Mouse (Mus musculus) kidney, embryonic 14.5 days (tissue): Measurements from ENCODE around the gene Gal3st4. TPM values are rescaled to one million over a fixed set of nuclear protein-coding genes. Genes with fewer than 3 reads are reported as not detected.

Experiments
- ATAC-seq: fragments of 200-750 bp; cut with Nextera tagmentation; 2 replicates; pipeline ENCODE4 v1.8.0; 2017; ENCODE audit warnings: moderate number of reproducible peaks, mild to moderate bottlenecking, moderate TSS enrichment, moderate library complexity; ENCODE audit not compliant: low FRiP score, low TSS enrichment
- H3K27ac ChIP-seq: fragments of 300-500 bp; sonication (generic); 2 replicates; pipeline ENCODE4 v1.5.1; 2014; ENCODE audit warnings: low read depth, mild to moderate bottlenecking, low read length, moderate library complexity, mixed read lengths
- H3K27me3 ChIP-seq: fragments of 300-500 bp; sonication (generic); 2 replicates; pipeline ENCODE4 v1.6.1; 2014; ENCODE audit warnings: mild to moderate bottlenecking, low read length; ENCODE audit not compliant: control insufficient read depth, insufficient read depth
- H3K36me3 ChIP-seq: fragments of 300-500 bp; sonication (generic); 2 replicates; pipeline ENCODE4 v1.6.1; 2014; ENCODE audit warnings: low read length, mixed read lengths; ENCODE audit not compliant: control insufficient read depth, insufficient read depth
- H3K4me1 ChIP-seq: fragments of 300-500 bp; sonication (generic); 2 replicates; pipeline ENCODE4 v1.6.1; 2014; ENCODE audit warnings: low read length, mixed read lengths; ENCODE audit not compliant: control insufficient read depth, insufficient read depth
- H3K4me2 ChIP-seq: fragments of 300-500 bp; sonication (generic); replicated peaks from 2 replicates; pipeline ENCODE4 v1.6.1; 2014; ENCODE audit warnings: low read depth, mild to moderate bottlenecking, low read length
- H3K4me3 ChIP-seq: fragments of 300-500 bp; sonication (generic); 2 replicates; pipeline ENCODE4 v1.5.1; 2014; ENCODE audit warnings: mild to moderate bottlenecking, low read length
- H3K9ac ChIP-seq: fragments of 300-500 bp; sonication (generic); 2 replicates; pipeline ENCODE4 v1.6.1; 2014; ENCODE audit warnings: low read depth, mild to moderate bottlenecking, low read length, moderate library complexity
- H3K9me3 ChIP-seq: fragments of 300-500 bp; sonication (generic); 2 replicates; pipeline ENCODE4 v1.6.1; 2016; ENCODE audit warnings: low read length; ENCODE audit not compliant: control insufficient read depth
- WGBS: fragments of 180-500 bp; shearing (Covaris S2); extraction: QIAGEN DNeasy Blood & Tissue Kit; methylation state at CpG from one replicate; pipeline ENCODE4 v1.1.7; 2014; 5-methylcytosine and 5-hydroxymethylcytosine counted together
- polyA plus RNA-seq: library from polyadenylated mRNA; unstranded; fragments of >200 nt; fragmentation: Nextera tagmentation; extraction: Ambion mirVana; gene quantifications from 2 replicates; pipeline ENCODE4 v1.2.1, GENCODE M21; 2014

The Gal3st4 gene
- polyA plus RNA-seq, 1 experiment from 2014 or later = 3.3 TPM

DNA sequence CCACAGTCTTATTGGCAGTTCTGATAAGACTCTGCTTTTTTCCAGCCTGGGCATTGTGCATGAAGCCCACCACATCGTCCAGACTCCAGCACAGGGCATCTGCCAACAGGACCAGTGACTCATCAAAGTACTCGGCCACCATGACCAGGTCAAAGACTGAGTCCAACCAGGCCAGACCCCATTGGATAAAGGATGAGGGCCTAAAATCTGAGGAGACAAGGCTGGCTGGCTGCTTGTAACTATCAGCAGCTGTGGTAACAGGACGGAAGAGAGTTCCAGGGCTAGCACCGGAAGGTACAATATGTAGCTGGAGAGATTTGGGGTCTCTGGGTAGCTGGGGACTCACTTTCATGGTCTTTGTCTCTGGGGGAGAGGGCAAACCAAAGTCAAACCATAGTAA, 6.9 kb downstream of the Gal3st4 start:
- no peak for ATAC-seq
- Histone ChIP-seq H3K27ac (no peak overlapping the region), H3K27me3 (no peaks in the 10 kb centered on the region), H3K4me1 (peaks cover 11% of the 10 kb centered on the region), H3K9me3 (no peaks in the 10 kb centered on the region), H3K4me2 (no peak overlapping the region), H3K36me3 (peaks cover 16% of the 10 kb centered on the region), H3K4me3 (no peak overlapping the region), H3K9ac (no peak overlapping the region)
- WGBS = 92% methylated on average over 4 of the region's 4 CpGs

DNA sequence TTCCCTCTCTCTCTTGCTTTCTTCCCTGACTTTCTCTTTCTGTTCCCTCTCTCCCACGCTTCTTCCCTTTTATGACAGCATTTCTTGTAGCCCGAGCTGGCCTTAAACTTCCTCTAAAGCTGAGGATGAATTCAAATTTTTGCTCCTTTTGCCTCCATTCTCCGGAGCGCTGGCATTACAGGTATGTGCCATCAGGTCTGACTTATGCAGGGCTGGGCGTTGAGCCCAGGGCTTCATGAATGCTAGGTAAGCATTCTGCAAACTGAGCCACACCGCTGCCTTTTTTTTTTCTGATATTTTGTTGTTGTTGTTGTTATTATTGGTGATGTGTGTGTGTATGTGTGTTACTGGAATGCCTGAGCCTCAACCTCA, 8.4 kb downstream of the Gal3st4 start:
- peak overlapping the region; percentile 81 for H3K4me3 ChIP-seq
- ATAC-seq = no peak
- H3K9ac ChIP-seq = peak overlapping the region; percentile 86
- peaks cover 29% of the 10 kb centered on the region for H3K36me3 ChIP-seq
- no peaks in the 10 kb centered on the region for H3K9me3 ChIP-seq
- WGBS = 18% methylated on average over 6 of the region's 6 CpGs
- H3K27me3 ChIP-seq = no peaks in the 10 kb centered on the region
- peaks cover 11% of the 10 kb centered on the region for H3K4me1 ChIP-seq
- H3K27ac ChIP-seq = no peak overlapping the region
- peak overlapping the region; percentile 87 for H3K4me2 ChIP-seq

GRCm38 (mm10) chr5:138263260-138264206, 9.1 kb downstream of the Gal3st4 start, which contains the start of gene BC037034:
Gene BC037034 (minus strand): TSS chr5:138264033.
- peak; percentile 91 for ATAC-seq
- Histone ChIP-seq H3K9me3 (no peaks in the 10 kb centered on the region), H3K36me3 (peaks cover 36% of the 10 kb centered on the region), H3K4me3 (peak within 1 kb of the TSS; percentile 81), H3K4me1 (peaks cover 11% of the 10 kb centered on the region), H3K27ac (0 out of 2 replicates have a peak within 1 kb of the TSS, but pooled peaks have one; percentile 68), H3K27me3 (no peaks in the 10 kb centered on the region), H3K9ac (peak within 1 kb of the TSS; percentile 86), H3K4me2 (peak within 1 kb of the TSS; percentile 87)
- under 1% methylated on average over 71 of the region's 71 CpGs for WGBS

DNA sequence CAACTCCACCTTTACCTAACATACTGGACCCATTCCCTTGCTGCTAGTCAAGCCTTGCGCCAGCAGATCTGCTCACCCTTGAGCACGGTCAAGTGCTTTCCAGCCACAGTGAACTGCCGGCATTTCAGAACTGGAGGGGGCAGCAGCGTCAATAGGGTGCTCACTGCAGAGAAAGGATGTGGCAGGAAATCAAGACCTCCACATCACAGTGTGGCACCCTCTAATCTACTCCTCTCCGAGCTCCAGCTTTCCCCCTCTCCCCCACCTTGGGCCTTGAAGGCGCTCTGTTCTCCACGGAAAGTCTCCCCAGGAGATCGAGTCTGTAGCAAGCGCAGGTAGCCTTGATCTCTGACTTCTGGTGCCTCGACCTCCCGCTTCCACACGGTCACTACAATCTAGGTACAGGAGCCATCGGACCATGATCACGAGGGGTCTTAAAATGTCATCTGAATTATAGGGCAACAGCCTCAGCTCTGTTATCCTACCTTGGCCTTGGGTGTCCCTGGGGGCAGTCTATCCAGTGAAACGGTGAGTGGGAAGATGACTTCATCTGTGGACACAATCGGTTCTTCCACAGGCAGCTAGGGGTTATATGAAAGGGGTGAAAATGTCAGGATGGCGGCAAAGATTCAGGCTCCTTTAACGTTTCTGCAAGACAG, 9.9 kb downstream of the Gal3st4 start:
- Histone ChIP-seq H3K9me3 (no peaks in the 10 kb centered on the region), H3K4me3 (peak overlapping the region; percentile 81), H3K27me3 (no peaks in the 10 kb centered on the region), H3K4me2 (peak overlapping the region; percentile 87), H3K9ac (peak overlapping the region; percentile 86), H3K36me3 (peaks cover 37% of the 10 kb centered on the region), H3K4me1 (peaks cover 11% of the 10 kb centered on the region), H3K27ac (no peak overlapping the region)
- 57% methylated on average over 18 of the region's 18 CpGs for WGBS
- ATAC-seq = no peak

DNA sequence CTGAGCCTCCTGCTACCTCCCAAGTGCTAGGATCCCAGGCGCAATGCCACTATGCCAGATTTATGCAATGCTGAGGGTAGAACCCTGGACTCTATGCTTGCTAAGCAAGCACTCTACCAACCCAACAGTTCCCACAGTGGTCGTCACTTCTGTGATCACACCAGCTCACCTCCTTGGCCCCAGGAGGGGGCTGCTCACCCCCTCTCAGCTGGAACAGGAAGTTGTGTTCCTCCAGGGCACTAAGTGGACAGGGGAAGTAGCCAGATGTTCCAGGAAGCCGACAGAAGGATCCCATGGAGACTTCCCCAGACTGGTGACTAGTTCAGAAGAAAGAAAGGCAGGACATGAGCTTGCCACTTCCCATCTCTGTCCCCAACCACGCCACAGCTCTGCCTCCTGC, 10.6 kb downstream of the Gal3st4 start:
- no peaks in the 10 kb centered on the region for H3K27me3 ChIP-seq
- no peak overlapping the region for H3K27ac ChIP-seq
- no peak overlapping the region for H3K9ac ChIP-seq
- WGBS = 80% methylated on average over 4 of the region's 4 CpGs
- H3K4me2 ChIP-seq = no peak overlapping the region
- H3K4me3 ChIP-seq = no peak overlapping the region
- no peaks in the 10 kb centered on the region for H3K9me3 ChIP-seq
- H3K4me1 ChIP-seq = peaks cover 11% of the 10 kb centered on the region
- ATAC-seq = no peak
- H3K36me3 ChIP-seq = peaks cover 37% of the 10 kb centered on the region

DNA sequence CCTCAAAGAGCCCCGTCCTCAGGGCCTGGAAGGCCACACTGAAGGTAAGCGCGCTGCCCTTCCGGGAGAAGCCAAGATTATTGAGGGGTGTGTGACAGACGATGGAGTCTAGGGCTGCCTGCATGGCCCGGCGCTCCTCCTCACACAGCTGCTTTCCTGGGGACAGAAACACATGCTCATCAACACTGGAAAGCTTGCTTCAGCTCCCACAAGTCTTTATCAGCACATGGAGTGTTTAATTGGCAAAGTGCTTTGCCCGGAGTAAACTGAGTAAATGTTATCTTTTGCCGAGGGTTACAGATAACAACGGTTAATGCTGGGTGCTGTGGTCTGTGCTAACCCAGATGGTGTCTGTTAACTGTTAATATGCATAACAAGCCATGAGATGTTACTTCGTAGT, 11.8 kb downstream of the Gal3st4 start:
- no peak overlapping the region for H3K4me2 ChIP-seq
- 89% methylated on average over 11 of the region's 11 CpGs for WGBS
- no peak overlapping the region for H3K4me3 ChIP-seq
- H3K27ac ChIP-seq = no peak overlapping the region
- peaks cover 16% of the 10 kb centered on the region for H3K4me1 ChIP-seq
- ATAC-seq = no peak
- H3K9ac ChIP-seq = no peak overlapping the region
- no peaks in the 10 kb centered on the region for H3K27me3 ChIP-seq
- H3K36me3 ChIP-seq = peaks cover 37% of the 10 kb centered on the region
- no peaks in the 10 kb centered on the region for H3K9me3 ChIP-seq

GRCm38 (mm10) chr5:138260051-138260450, 12.6 kb downstream of the Gal3st4 start:
- Histone ChIP-seq H3K4me2 (no peak overlapping the region), H3K4me1 (peaks cover 16% of the 10 kb centered on the region), H3K36me3 (peaks cover 37% of the 10 kb centered on the region), H3K27ac (0 out of 2 replicates have a peak overlapping the region, but pooled peaks have one; percentile 30), H3K27me3 (no peaks in the 10 kb centered on the region), H3K9ac (no peak overlapping the region), H3K9me3 (no peaks in the 10 kb centered on the region), H3K4me3 (no peak overlapping the region)
- WGBS = 87% methylated on average over 10 of the region's 10 CpGs
- no peak for ATAC-seq

DNA sequence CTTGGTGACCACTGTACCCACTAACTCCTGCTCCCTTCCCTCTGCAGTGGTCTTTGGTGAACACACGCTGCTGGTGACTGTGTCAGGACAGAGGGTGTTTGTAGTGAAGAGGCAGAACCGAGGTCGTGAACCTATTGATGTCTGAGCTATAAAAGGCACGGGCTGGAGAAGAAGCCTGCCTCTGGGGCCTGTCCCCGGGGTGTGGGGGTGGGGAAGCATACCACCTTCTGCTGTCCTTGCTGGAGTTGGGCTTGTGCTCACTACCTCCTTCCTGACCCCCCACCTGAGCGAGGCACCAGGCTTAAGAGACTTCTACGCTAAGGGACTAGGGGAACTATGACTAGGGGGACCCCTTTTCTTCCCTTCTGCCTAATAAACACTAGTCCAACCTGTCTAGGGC, 13.6 kb downstream of the Gal3st4 start:
- H3K4me3 ChIP-seq = no peak overlapping the region
- WGBS = 44% methylated on average over 7 of the region's 7 CpGs
- no peaks in the 10 kb centered on the region for H3K27me3 ChIP-seq
- H3K9me3 ChIP-seq = no peaks in the 10 kb centered on the region
- H3K27ac ChIP-seq = no peak overlapping the region
- H3K4me1 ChIP-seq = peaks cover 21% of the 10 kb centered on the region
- no peak for ATAC-seq
- no peak overlapping the region for H3K9ac ChIP-seq
- H3K36me3 ChIP-seq = peaks cover 37% of the 10 kb centered on the region
- no peak overlapping the region for H3K4me2 ChIP-seq

DNA sequence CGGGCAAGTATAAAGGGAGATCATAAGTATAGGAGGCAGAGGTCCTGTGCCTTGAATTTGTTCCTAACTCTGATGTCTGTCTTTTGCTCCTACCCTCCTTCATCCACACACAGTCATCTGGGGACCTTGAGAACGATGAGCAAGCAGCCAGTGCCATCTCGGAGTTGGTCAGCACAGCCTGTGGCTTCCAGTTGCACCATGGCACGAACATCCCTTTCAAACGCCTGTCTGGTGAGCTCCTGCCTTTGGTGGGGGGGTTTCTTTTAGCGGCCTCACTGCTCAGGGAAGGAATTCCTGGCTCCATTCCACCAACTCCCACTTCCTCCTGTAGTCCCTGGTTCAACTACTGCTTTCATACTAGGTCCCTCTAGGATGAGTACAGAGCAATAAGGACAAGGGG, 14.1 kb downstream of the Gal3st4 start:
- no peak for ATAC-seq
- no peak overlapping the region for H3K4me3 ChIP-seq
- peaks cover 37% of the 10 kb centered on the region for H3K36me3 ChIP-seq
- WGBS = 84% methylated on average over 6 of the region's 6 CpGs
- H3K4me2 ChIP-seq = no peak overlapping the region
- no peak overlapping the region for H3K9ac ChIP-seq
- H3K27me3 ChIP-seq = no peaks in the 10 kb centered on the region
- no peak overlapping the region for H3K27ac ChIP-seq
- H3K4me1 ChIP-seq = peaks cover 21% of the 10 kb centered on the region
- H3K9me3 ChIP-seq = no peaks in the 10 kb centered on the region
